Mouse (Mus musculus) ES-Bruce4 (cell line): ENCODE data around the gene Tmem199.
A peak's percentile ranks its signal among the peaks of the same experiment; 100 is the strongest.

Source experiments
- CTCF ChIP-seq: IDR thresholded peaks from one replicate; pipeline ENCODE4 v1.8.1; 2011; ENCODE audit warnings: low read depth, low read length
- POLR2A ChIP-seq: IDR thresholded peaks from one replicate; pipeline ENCODE4 v1.8.1; 2011; ENCODE audit warnings: low read length; ENCODE audit not compliant: insufficient read depth

DNA sequence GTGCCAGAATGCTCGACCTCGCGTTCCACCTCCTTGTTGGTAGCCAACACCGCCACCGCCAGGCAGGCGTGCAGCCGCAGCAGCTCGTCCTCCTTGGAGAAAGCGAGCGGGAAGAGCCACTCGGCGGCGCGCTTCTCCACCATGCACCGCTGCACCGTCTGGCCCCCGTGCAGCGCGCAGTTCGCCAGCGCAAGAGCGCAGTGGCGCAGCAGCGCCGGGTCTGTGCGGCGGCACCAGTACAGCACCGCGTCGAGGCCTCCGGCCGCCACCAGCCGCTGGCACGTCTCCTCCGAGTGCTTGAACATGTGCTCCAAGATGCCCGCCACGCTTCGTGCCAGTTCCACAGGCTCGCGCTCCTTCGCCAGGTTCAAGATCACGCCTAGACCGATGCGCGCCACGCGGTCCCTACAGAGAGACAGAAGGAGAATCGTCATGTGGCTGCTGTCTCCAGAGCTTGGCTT, 21.2 kb downstream of the Tmem199 start:
- peak; percentile 63 for TF ChIP-seq CTCF
- no peak for TF ChIP-seq POLR2A
